Mouse (Mus musculus): ENCODE results near the gene Tcp11l2.
A peak's percentile ranks its signal among the peaks of the same experiment; 100 is the strongest.

The Tcp11l2 gene

GRCm38 (mm10) chr10:84610324-84610723, 33.9 kb downstream of the Tcp11l2 start:
- DNase-seq, result no peak

GRCm38 (mm10) chr10:84610783-84611182, 34.4 kb downstream of the Tcp11l2 start:
- no peak for DNase-seq

GRCm38 (mm10) chr10:84611664-84612063, 35.2 kb downstream of the Tcp11l2 start:
- no peak for DNase-seq

- DNase-seq, result no peak
These were observed 35.9 kb downstream of the Tcp11l2 start for GRCm38 (mm10) chr10:84612281-84612680.

- DNase-seq, result no peak
These were observed 36.9 kb downstream of the Tcp11l2 start for GRCm38 (mm10) chr10:84613366-84613765.

DNA sequence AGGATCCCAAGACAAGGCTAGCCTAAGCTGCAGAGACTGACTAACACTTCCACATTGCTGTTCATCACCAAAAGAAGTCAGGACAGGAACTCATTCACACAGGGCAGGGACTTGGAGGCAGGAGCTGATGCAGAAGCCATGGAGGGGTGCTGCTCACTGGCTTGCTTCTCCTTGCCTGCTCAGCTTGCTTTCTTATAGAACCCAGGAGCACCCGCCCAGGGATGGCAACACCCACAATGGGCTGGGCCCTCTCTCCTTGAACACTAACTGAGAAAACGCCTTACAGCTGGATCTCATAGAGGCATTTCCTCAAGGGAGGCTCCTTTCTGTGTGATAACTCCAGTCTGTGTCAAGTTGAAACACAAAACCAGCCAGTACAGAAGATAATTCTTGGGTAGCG, 38.6 kb downstream of the Tcp11l2 start:
- no peak for DNase-seq

DNA sequence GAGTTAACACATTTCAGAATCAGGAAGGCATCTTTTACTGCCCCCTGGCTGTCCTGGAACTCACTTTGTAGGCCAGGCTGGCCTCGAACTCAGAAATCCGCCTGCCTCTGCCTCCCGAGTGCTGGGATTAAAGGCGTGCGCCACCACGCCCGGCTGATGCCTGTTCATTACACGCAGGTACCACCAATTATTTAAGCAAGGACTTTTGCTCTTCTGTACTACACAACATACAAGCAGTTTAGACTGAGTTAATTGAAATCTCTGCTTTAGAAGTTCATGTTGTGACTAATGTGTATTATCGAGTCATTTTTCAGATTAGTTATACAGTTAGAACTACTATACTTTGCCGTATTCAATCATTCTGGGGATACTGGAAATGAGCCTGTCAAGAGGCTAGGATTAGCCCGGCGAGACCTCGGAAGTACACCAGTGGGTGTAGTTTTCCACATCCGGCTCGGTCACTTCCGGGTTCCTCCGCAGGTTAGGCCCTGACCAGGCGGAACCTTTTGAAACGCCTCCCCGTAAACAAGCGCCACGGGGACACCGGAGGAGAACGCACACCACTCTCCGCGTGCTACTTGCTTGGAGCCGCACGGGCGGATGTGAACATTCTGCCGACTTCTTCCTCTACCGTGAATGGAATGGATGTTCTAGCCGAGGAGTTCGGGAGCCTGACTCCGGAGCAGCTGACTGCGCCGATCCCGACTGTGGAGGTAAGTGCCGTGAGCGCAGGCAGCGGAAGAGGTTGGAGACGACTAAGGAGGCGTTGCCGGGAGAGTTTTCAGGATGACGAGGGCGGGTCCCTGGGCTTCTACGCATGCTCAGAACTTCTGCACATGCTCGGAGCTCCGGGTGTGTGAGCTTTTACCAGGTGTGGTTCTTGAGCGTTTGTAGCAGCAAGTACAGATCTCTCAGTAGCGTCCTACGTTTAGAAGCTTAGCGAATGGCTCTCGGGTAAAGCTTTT, 45.7 kb downstream of the Tcp11l2 start, which contains the start of gene Polr3b:
Gene Polr3b (plus strand): TSS at position 467 of the 965 bp plus-strand sequence.
- DNase-seq, result peak; percentile 95

GRCm38 (mm10) chr10:84631182-84631581, 54.8 kb downstream of the Tcp11l2 start:
- no peak for DNase-seq

- no peak for DNase-seq
These were observed 55.6 kb downstream of the Tcp11l2 start for GRCm38 (mm10) chr10:84632005-84632404.

GRCm38 (mm10) chr10:84636656-84637055, 60.2 kb downstream of the Tcp11l2 start:
- no peak for DNase-seq

GRCm38 (mm10) chr10:84638382-84638781, 62.0 kb downstream of the Tcp11l2 start:
- no peak for DNase-seq

GRCm38 (mm10) chr10:84639525-84640287, 63.3 kb downstream of the Tcp11l2 start:
- no peak for DNase-seq

DNA sequence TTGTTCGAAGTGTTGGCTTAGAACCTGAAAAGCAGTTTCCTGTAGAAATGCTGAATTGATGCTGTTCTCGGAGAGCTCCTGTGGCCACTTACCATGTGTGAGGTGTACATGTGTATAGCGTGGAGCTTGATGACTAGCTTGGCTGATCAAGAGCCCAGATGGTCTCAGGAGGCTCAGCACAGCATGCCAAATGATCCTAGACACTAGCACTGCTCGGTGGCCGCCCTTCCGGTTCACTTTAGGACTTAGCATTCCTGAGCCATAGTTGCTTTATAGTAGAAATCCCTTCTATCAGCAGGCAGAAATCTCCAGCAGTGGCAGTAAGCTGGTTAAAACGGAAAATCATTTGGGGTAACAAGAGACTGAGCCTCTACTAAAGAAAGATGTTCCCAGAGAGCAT, 64.4 kb downstream of the Tcp11l2 start:
- no peak for DNase-seq

- no peak for DNase-seq
These were observed 65.2 kb downstream of the Tcp11l2 start for GRCm38 (mm10) chr10:84641576-84641975.

DNA sequence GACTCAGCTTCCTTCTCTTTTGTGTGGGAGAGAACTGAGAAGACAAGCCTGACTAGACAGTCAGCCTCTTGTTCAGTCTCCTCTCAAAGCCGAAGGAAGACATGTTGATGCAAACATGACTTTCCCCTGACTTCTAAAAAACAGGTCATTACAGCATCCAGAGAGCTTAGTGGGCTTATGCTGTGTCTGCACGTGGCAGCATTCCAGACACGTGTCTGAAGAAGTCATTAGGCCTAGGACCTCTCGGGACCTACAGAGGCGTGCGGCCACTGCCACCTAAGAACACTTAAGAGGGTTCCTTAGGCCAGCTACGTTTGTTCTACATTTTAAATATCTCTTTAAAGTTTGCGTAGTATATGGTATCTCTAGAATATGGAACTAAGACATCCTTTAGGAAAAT, 69.5 kb downstream of the Tcp11l2 start:
- DNase-seq, result no peak

DNA sequence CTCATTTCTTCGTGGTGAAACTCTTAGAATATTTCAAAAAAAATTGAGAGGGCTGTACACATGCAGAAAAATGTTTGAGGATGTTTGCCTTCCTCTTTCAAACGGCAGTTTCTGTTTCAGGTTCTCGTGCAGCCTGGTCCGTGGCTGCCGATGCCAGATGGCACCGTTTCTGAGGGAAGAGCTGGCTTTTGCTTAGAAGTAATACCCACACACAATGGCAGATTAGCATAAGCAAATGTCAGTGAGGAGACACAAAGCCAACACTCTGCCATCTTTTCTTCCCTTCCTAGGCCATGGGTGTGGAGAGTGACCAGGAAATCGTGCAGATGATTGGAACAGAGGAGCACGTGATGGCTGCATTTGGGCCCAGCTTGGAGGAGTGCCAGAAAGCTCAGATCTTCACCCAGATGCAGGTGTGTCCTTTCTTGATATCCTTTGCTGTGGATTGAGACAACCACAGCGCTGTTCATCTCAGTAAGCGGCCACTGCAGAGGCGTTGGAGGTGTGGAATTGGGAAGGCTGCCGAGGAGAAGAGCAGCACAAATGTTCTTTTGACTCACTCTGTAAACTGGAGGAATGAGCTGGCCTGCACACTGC, 70.2 kb downstream of the Tcp11l2 start:
- DNase-seq, result peak; percentile 32

GRCm38 (mm10) chr10:84647264-84647663, 70.8 kb downstream of the Tcp11l2 start:
- no peak for DNase-seq

GRCm38 (mm10) chr10:84648911-84649310, 72.5 kb downstream of the Tcp11l2 start:
- no peak for DNase-seq

- no peak for DNase-seq
These were observed 77.6 kb downstream of the Tcp11l2 start for GRCm38 (mm10) chr10:84654029-84654428.

GRCm38 (mm10) chr10:84654731-84655130, 78.3 kb downstream of the Tcp11l2 start:
- DNase-seq, result no peak

GRCm38 (mm10) chr10:84656618-84657017, 80.2 kb downstream of the Tcp11l2 start:
- peak; percentile 5 for DNase-seq

DNA sequence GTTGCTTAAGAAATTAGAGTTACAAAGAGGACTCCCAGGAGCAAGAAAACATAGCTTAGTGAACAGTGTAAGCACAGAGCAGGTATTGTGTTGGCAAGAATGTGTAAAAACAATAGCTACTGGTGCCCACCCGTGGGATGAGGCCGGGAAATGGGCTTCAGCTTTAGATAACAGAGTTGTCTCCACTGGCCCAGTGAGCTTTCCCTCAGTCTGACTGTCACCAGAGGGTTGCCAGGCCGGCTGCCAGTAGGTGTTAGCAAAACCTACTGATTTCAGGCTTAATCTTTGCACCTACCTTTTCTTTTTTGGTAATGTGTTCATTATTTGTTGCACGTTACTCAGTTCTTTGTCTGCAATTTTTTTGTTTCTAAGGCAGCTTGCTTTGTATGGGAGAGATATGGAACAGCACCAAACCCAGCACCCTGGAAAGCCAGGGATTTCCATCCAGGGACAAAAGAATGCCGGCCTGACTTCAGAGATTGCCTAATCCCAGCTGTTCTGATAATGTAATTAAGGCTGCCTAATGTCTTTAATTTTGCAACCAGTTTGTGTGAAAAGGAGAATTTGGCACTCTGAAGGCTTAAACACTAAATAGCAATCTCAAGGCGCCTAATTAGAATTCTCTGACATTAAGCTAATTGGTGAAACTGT, 81.1 kb downstream of the Tcp11l2 start:
- DNase-seq, result no peak
